Mouse (Mus musculus) adrenal gland (tissue): ENCODE measurements around the gene Tent5c.

Experiments
- intact Hi-C: fragments of 180-260 bp; cut with DNase I; formaldehyde crosslinking; loops from one replicate; pipeline ENCODE4 v1.15.1; 2025
- long read RNA-seq, 2 experiments: library from polyadenylated mRNA; unstranded; transcript quantifications; one replicate each; pipeline ENCODE4 v2.0.0; 2020; ENCODE audit warnings: borderline replicate concordance in 1 of 2; ENCODE audit not compliant: insufficient replicate concordance in 1 of 2

Tent5c gene
- long read RNA-seq, experiment 1, full-length matches to known transcripts = 1 of 2 reads
- long read RNA-seq, experiment 1, partial matches to known transcripts = 0 of 2 reads
- long read RNA-seq, experiment 1, other reads (novel, unspliced or antisense) = 1 of 2 reads
- long read RNA-seq, experiment 2, partial matches to known transcripts = 0 of 1 reads
- long read RNA-seq, experiment 2, other reads (novel, unspliced or antisense) = 1 of 1 reads

- intact Hi-C loops = loop anchor here (10.0 kb wide), 1 partner anchor 195 kb away; the partner anchor contains the start of gene Man1a2
These were observed at the start of gene Tent5c for GRCm38 (mm10) chr3:100489133-100490009. TSS of gene Tent5c (minus strand) at chr3:100489324.

- intact Hi-C loops = no loop called here
These were observed 47.6 kb upstream of the Tent5c start for GRCm38 (mm10) chr3:100536686-100537085.

- intact Hi-C loops = no loop called here
These were observed 46.8 kb upstream of the Tent5c start for GRCm38 (mm10) chr3:100535902-100536301.

- intact Hi-C loops = no loop called here
These were observed 46.2 kb upstream of the Tent5c start for GRCm38 (mm10) chr3:100535298-100535697.

- intact Hi-C loops = no loop called here
These were observed 45.3 kb upstream of the Tent5c start for GRCm38 (mm10) chr3:100534394-100534793.

GRCm38 (mm10) chr3:100533429-100533828 lies 44.3 kb upstream of the Tent5c start:
- intact Hi-C loops = no loop called here

GRCm38 (mm10) chr3:100530919-100531318 lies 41.8 kb upstream of the Tent5c start:
- intact Hi-C loops = no loop called here

GRCm38 (mm10) chr3:100530244-100530788 lies 41.2 kb upstream of the Tent5c start:
- intact Hi-C loops = no loop called here

GRCm38 (mm10) chr3:100522671-100523070 lies 33.5 kb upstream of the Tent5c start:
- intact Hi-C loops = no loop called here

GRCm38 (mm10) chr3:100521626-100522025 lies 32.5 kb upstream of the Tent5c start:
- intact Hi-C loops = no loop called here

- intact Hi-C loops = no loop called here
These were observed 26.6 kb upstream of the Tent5c start for GRCm38 (mm10) chr3:100515754-100516141.

GRCm38 (mm10) chr3:100515093-100515753 lies 26.1 kb upstream of the Tent5c start:
- intact Hi-C loops = no loop called here

GRCm38 (mm10) chr3:100507174-100507573 lies 18.1 kb upstream of the Tent5c start:
- intact Hi-C loops = no loop called here

- intact Hi-C loops = no loop called here
These were observed 17.6 kb upstream of the Tent5c start for GRCm38 (mm10) chr3:100506715-100507114.

- intact Hi-C loops = no loop called here
These were observed 14.8 kb upstream of the Tent5c start for GRCm38 (mm10) chr3:100503882-100504281.

- intact Hi-C loops = no loop called here
These were observed 13.4 kb upstream of the Tent5c start for GRCm38 (mm10) chr3:100502516-100502915.

GRCm38 (mm10) chr3:100501899-100502298 lies 12.8 kb upstream of the Tent5c start:
- intact Hi-C loops = no loop called here

GRCm38 (mm10) chr3:100496081-100496480 lies 7.0 kb upstream of the Tent5c start:
- intact Hi-C loops = no loop called here

GRCm38 (mm10) chr3:100495456-100495855 lies 6.3 kb upstream of the Tent5c start:
- intact Hi-C loops = no loop called here

GRCm38 (mm10) chr3:100494912-100495311 lies 5.8 kb upstream of the Tent5c start:
- intact Hi-C loops = no loop called here

GRCm38 (mm10) chr3:100490010-100490300 lies 831 bp upstream of the Tent5c start:
- intact Hi-C loops = no loop called here
